Mouse (Mus musculus): ENCODE data around the gene Smpd2. TPM values are rescaled to one million over a fixed set of nuclear protein-coding genes. Genes with fewer than 3 reads are reported as not detected.
"Not testable (repeated sequence)": the region's sequence is repeated elsewhere in the genome, so short reads cannot be mapped to it uniquely, and the experiment has no call there.

Smpd2 gene
- polyA plus RNA-seq, 1 experiment from 2014 or later: 40.6 TPM

- under 1% methylated on average over 66 of the region's 69 CpGs for WGBS
- Histone ChIP-seq H3K27me3 (no peaks in the 10 kb centered on the region), H3K4me2 (peak within 1 kb of the TSS; percentile 82), H3K4me1 (peaks cover 31% of the 10 kb centered on the region), H3K9me3 (replicated peaks) (no peaks in the 10 kb centered on the region), H3K9ac (peak within 1 kb of the TSS; percentile 87), H3K27ac (peak within 1 kb of the TSS; percentile 97), H3K36me3 (ENCODE audit: poor library complexity, severe bottlenecking) (peaks cover 11% of the 10 kb centered on the region), H3K4me3 (peak within 1 kb of the TSS; percentile 73)
- ATAC-seq: peak; percentile 96
These were observed 28.9 kb upstream of the Smpd2 start, which contains the start of gene Cd164 for GRCm38 (mm10) chr10:41518981-41519618. Gene Cd164, plus strand, starts transcription at chr10:41519414.

DNA sequence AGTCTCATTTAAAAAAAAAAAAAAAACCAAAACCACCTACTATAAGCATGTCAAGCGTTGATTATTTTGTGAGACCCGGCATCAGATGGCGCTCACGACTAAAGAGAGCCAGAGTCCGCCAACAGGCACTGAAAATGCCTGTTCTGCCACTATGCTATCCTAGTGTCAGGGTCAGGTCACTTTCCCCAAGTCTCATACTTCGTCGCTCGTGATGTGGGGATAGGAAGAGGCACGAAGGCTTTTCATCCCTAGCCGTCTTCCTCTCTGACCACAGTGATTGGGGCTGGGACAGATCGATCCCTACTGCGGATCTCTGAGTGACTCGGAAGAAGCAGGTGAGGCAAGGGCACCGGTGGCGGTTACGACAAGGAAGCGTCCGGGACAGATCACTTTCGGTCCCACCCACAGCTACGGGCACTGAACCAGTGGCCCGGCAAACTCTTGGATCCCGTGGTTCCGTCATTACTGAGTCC, 28.4 kb upstream of the Smpd2 start:
- under 1% methylated on average over 23 of the region's 23 CpGs for WGBS
- H3K27ac ChIP-seq: peak overlapping the region; percentile 97
- H3K4me3 ChIP-seq: peak overlapping the region; percentile 73
- peaks cover 5% of the 10 kb centered on the region for H3K36me3 ChIP-seq (ENCODE audit: poor library complexity, severe bottlenecking)
- H3K27me3 ChIP-seq: no peaks in the 10 kb centered on the region
- peaks cover 28% of the 10 kb centered on the region for H3K4me1 ChIP-seq
- H3K4me2 ChIP-seq: peak overlapping the region; percentile 82
- H3K9ac ChIP-seq: peak overlapping the region; percentile 87
- no peaks in the 10 kb centered on the region for H3K9me3 ChIP-seq (replicated peaks)
- peak; percentile 67 for ATAC-seq

GRCm38 (mm10) chr10:41514921-41515320, 24.8 kb upstream of the Smpd2 start:
- H3K27me3 ChIP-seq: no peaks in the 10 kb centered on the region
- no peak overlapping the region for H3K9ac ChIP-seq
- no peak overlapping the region for H3K4me2 ChIP-seq
- no peaks in the 10 kb centered on the region for H3K36me3 ChIP-seq (ENCODE audit: poor library complexity, severe bottlenecking)
- H3K27ac ChIP-seq: no peak overlapping the region
- no peaks in the 10 kb centered on the region for H3K9me3 ChIP-seq (replicated peaks)
- no peak for ATAC-seq
- no peak overlapping the region for H3K4me3 ChIP-seq
- no peaks in the 10 kb centered on the region for H3K4me1 ChIP-seq

GRCm38 (mm10) chr10:41514301-41514700, 24.1 kb upstream of the Smpd2 start:
- H3K4me3 ChIP-seq: no peak overlapping the region
- no peaks in the 10 kb centered on the region for H3K4me1 ChIP-seq
- no peak for ATAC-seq
- no peaks in the 10 kb centered on the region for H3K36me3 ChIP-seq (ENCODE audit: poor library complexity, severe bottlenecking)
- H3K27me3 ChIP-seq: no peaks in the 10 kb centered on the region
- WGBS: 74% methylated on average over 4 of the region's 4 CpGs
- H3K27ac ChIP-seq: no peak overlapping the region
- no peak overlapping the region for H3K9ac ChIP-seq
- H3K4me2 ChIP-seq: no peak overlapping the region
- H3K9me3 ChIP-seq (replicated peaks): no peaks in the 10 kb centered on the region

DNA sequence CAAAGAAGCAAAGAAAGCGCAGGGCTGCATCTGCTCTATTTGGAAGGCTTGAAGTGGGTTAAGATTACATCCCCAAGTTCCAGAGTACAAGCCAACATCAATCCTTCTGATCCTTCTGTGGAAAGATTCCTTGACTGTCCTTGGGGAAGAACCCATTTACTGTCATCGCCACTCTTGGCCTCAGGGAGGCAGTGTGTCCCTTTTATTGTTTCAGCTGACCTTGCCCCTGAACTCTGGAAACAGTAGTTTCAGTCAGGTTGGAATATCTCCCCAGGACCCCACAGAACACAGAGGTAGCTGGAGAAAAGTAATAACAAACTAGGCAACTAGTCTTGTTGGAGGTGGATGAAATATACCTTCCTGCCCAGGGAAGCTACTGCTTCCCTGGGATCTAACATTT, 19.0 kb upstream of the Smpd2 start:
- H3K4me2 ChIP-seq: no peak overlapping the region
- WGBS: 33% methylated on average over 2 of the region's 2 CpGs
- H3K4me3 ChIP-seq: no peak overlapping the region
- no peaks in the 10 kb centered on the region for H3K9me3 ChIP-seq (replicated peaks)
- H3K4me1 ChIP-seq: peaks cover 5% of the 10 kb centered on the region; the same call in 1 of the 2 replicates
- no peak for ATAC-seq
- H3K27me3 ChIP-seq: no peaks in the 10 kb centered on the region
- H3K36me3 ChIP-seq (ENCODE audit: poor library complexity, severe bottlenecking): no peaks in the 10 kb centered on the region
- H3K9ac ChIP-seq: no peak overlapping the region
- H3K27ac ChIP-seq: no peak overlapping the region

DNA sequence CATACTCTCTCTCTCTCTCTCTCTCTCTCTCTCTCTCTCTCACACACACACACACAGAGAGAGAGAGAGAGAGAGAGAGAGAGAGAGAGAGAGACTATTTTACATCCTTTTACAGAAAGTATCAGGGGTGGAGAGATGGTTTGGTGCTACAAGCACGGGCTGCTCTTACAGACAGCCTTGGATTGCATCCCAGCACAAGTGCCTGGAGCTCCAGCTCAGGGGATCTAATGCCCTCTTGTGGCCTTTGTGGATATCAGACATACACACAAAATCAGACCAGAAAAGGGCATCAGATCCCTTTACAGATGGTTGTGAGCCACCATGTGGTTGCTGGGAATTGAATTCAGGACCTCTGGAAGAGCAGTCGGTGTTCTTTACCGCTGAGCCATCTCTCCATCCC, 15.3 kb upstream of the Smpd2 start:
- not testable (repeated sequence) for H3K4me2 ChIP-seq; H3K9me3 ChIP-seq (replicated peaks); H3K27ac ChIP-seq; H3K27me3 ChIP-seq; H3K9ac ChIP-seq; H3K36me3 ChIP-seq (ENCODE audit: poor library complexity, severe bottlenecking); H3K4me1 ChIP-seq; H3K4me3 ChIP-seq
- 5% methylated on average over 3 of the region's 3 CpGs for WGBS
- ATAC-seq: peak; percentile 72; the same call in 1 of the 2 replicates

- no peak overlapping the region for H3K9ac ChIP-seq
- H3K4me3 ChIP-seq: no peak overlapping the region
- peak; percentile 19; the same call in 1 of the 2 replicates for ATAC-seq
- WGBS: 82% methylated on average over 1 of the region's 1 CpGs
- no peaks in the 10 kb centered on the region for H3K36me3 ChIP-seq (ENCODE audit: poor library complexity, severe bottlenecking)
- H3K27me3 ChIP-seq: no peaks in the 10 kb centered on the region
- no peak overlapping the region for H3K27ac ChIP-seq
- H3K4me1 ChIP-seq: peaks cover 5% of the 10 kb centered on the region; the same call in 1 of the 2 replicates
- no peaks in the 10 kb centered on the region for H3K9me3 ChIP-seq (replicated peaks)
- H3K4me2 ChIP-seq: no peak overlapping the region
These were observed 14.8 kb upstream of the Smpd2 start for GRCm38 (mm10) chr10:41504996-41505395.

- Histone ChIP-seq H3K9ac (no peak overlapping the region), H3K27ac (no peak overlapping the region), H3K36me3 (ENCODE audit: poor library complexity, severe bottlenecking) (no peaks in the 10 kb centered on the region), H3K27me3 (no peaks in the 10 kb centered on the region), H3K4me2 (no peak overlapping the region), H3K9me3 (replicated peaks) (no peaks in the 10 kb centered on the region), H3K4me1 (peaks cover 5% of the 10 kb centered on the region; the same call in 1 of the 2 replicates), H3K4me3 (no peak overlapping the region)
- no peak for ATAC-seq
- WGBS: 73% methylated on average over 4 of the region's 4 CpGs
These were observed 10.8 kb upstream of the Smpd2 start for GRCm38 (mm10) chr10:41500941-41501340.

DNA sequence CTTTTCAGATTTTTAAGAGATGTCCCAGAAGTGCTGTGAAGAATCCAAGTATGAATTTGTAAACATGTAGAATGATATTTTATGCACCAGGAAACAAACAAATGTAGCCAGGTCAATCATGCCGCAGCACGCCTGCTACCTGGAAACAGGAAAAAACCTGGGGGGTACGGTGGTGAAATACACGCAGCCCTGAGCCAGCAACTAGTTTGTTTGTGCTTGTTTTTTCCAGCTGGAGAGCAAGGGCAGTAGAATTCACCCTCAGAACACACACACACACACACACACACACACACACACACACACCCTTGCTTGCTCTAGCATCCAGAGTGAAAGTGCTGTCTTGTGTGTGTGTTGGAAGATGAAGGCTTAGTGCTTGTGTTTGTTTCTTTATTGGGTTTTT, 942 bp upstream of the Smpd2 start:
- no peak overlapping the region for H3K4me3 ChIP-seq
- no peaks in the 10 kb centered on the region for H3K27me3 ChIP-seq
- no peak overlapping the region for H3K9ac ChIP-seq
- H3K27ac ChIP-seq: no peak overlapping the region
- peaks cover 25% of the 10 kb centered on the region for H3K4me1 ChIP-seq
- no peaks in the 10 kb centered on the region for H3K9me3 ChIP-seq (replicated peaks)
- peak overlapping the region; percentile 97 for H3K4me2 ChIP-seq
- peaks cover 22% of the 10 kb centered on the region for H3K36me3 ChIP-seq (ENCODE audit: poor library complexity, severe bottlenecking)
- ATAC-seq: no peak
- 57% methylated on average over 4 of the region's 4 CpGs for WGBS

DNA sequence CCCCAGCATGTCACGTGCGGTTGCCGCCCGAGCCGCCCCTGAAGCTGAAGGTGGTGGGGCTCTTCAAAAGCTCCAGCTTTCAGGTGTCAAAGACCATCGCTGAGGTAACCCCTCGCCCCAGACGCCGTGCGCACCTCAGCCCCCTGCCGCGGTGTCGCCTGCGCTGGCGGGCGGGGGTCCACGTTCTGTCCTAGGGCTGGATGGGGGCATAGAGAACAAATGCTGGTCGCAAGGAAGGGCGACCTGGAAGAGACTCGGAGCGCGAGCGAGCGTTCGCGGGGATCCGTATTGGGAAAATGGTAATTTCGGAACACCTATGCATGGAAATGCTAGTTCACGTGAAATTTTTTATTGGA, 327 bp upstream of the Smpd2 start:
- under 1% methylated on average over 29 of the region's 29 CpGs for WGBS
- Histone ChIP-seq H3K27me3 (no peaks in the 10 kb centered on the region), H3K9ac (peak overlapping the region; percentile 71), H3K4me1 (peaks cover 25% of the 10 kb centered on the region), H3K9me3 (replicated peaks) (no peaks in the 10 kb centered on the region), H3K4me2 (peak overlapping the region; percentile 97), H3K27ac (no peak overlapping the region), H3K4me3 (peak overlapping the region; percentile 61), H3K36me3 (ENCODE audit: poor library complexity, severe bottlenecking) (peaks cover 28% of the 10 kb centered on the region)
- no peak for ATAC-seq

DNA sequence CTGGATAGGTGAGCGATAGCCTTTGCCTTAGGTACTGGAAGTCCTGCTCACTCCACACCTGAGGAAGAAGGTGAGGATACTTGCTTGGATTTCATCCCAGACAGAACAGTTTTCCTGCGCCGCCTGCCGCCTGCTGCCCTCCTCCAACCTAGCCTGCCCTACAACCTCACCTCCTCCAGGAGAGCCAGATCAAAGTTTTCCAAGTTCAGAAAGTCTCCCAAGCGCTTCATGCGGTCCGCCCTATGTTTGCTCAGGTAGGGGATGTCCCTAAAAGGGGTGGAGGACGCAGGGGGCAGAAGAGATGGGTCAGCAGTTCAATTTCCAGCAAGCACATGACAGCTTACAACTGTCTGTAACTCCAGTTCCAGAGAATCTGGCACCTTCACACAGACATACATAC, 875 bp downstream of the Smpd2 start:
- ATAC-seq: no peak
- no peaks in the 10 kb centered on the region for H3K27me3 ChIP-seq
- peak overlapping the region; percentile 61 for H3K4me3 ChIP-seq
- H3K4me1 ChIP-seq: peaks cover 25% of the 10 kb centered on the region
- WGBS: 39% methylated on average over 8 of the region's 8 CpGs
- H3K9ac ChIP-seq: peak overlapping the region; percentile 71
- no peak overlapping the region for H3K27ac ChIP-seq
- peak overlapping the region; percentile 97 for H3K4me2 ChIP-seq
- H3K9me3 ChIP-seq (replicated peaks): no peaks in the 10 kb centered on the region
- H3K36me3 ChIP-seq (ENCODE audit: poor library complexity, severe bottlenecking): peaks cover 40% of the 10 kb centered on the region

DNA sequence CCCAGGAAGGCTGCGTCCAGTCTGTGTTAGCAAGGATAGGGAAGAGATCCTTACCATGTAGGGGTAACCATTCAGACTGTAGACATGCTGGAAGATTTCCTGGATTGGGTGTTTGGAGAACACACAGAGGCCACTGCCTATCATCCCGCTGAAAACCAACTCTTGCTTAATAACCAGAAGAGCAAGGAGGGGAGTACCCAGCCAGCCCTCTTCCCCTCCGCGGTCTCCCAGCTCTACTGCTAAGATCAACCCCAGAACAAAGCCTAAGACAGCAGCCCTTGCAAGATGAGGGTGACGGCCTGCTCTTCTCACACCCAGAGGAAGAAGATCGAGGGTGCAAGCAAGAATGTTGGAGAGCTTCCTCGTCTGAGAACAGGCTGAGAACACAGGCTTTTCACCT, 1.3 kb downstream of the Smpd2 start:
- Histone ChIP-seq H3K4me3 (peak overlapping the region; percentile 61), H3K4me2 (peak overlapping the region; percentile 97), H3K9ac (peak overlapping the region; percentile 71), H3K9me3 (replicated peaks) (no peaks in the 10 kb centered on the region), H3K36me3 (ENCODE audit: poor library complexity, severe bottlenecking) (peaks cover 44% of the 10 kb centered on the region), H3K27ac (no peak overlapping the region), H3K27me3 (no peaks in the 10 kb centered on the region), H3K4me1 (peaks cover 25% of the 10 kb centered on the region)
- 50% methylated on average over 7 of the region's 7 CpGs for whole genome bisulfite sequencing
- ATAC-seq: no peak
